Mouse (Mus musculus): ENCODE measurements at regions not wholly inside any gene's neighbourhood (a gene's known extent, or its start where the extent isn't known, plus 50 kb on each side); places are given as distances from the start of the nearest gene placed in this dataset.
A peak's percentile ranks its signal among the peaks of the same experiment; 100 is the strongest.

- Histone ChIP-seq H3K9ac (no peak overlapping the region), H3K4me2 (no peak overlapping the region), H3K27me3 (no peaks in the 10 kb centered on the region), H3K9me3 (no peaks in the 10 kb centered on the region), H3K27ac (no peak overlapping the region), H3K4me3 (no peak overlapping the region), H3K36me3 (no peaks in the 10 kb centered on the region), H3K4me1 (peaks cover 3% of the 10 kb centered on the region; the same call in 1 of the 2 replicates)
- no peak for ATAC-seq (ENCODE audit: insufficient number of reproducible peaks, low FRiP score, low TSS enrichment, low read depth)
- WGBS, result 12% methylated on average over 6 of the region's 6 CpGs
These were observed 569.9 kb upstream of the Nox3 start for GRCm38 (mm10) chr17:4265946-4266345.

- Histone ChIP-seq H3K9ac (no peak overlapping the region), H3K4me3 (no peak overlapping the region), H3K36me3 (no peaks in the 10 kb centered on the region), H3K27ac (no peak overlapping the region), H3K9me3 (no peaks in the 10 kb centered on the region), H3K27me3 (no peaks in the 10 kb centered on the region), H3K4me2 (no peak overlapping the region), H3K4me1 (peaks cover 3% of the 10 kb centered on the region; the same call in 1 of the 2 replicates)
- WGBS, result 12% methylated on average over 5 of the region's 5 CpGs
- no peak for ATAC-seq (ENCODE audit: insufficient number of reproducible peaks, low FRiP score, low TSS enrichment, low read depth)
These were observed 570.4 kb upstream of the Nox3 start for GRCm38 (mm10) chr17:4266487-4266886.

GRCm38 (mm10) chr17:4268380-4268779 is 572.3 kb upstream of the Nox3 start:
- Histone ChIP-seq H3K9ac (no peak overlapping the region), H3K4me2 (no peak overlapping the region), H3K9me3 (no peaks in the 10 kb centered on the region), H3K4me3 (no peak overlapping the region), H3K4me1 (peaks cover 3% of the 10 kb centered on the region; the same call in 1 of the 2 replicates), H3K27me3 (no peaks in the 10 kb centered on the region), H3K27ac (no peak overlapping the region), H3K36me3 (no peaks in the 10 kb centered on the region)
- WGBS, result 79% methylated on average over 5 of the region's 5 CpGs
- no peak for ATAC-seq (ENCODE audit: insufficient number of reproducible peaks, low FRiP score, low TSS enrichment, low read depth)

GRCm38 (mm10) chr17:4272456-4272855 is 576.4 kb upstream of the Nox3 start:
- Histone ChIP-seq H3K27ac (no peak overlapping the region), H3K27me3 (no peaks in the 10 kb centered on the region), H3K9me3 (no peaks in the 10 kb centered on the region), H3K4me3 (no peak overlapping the region), H3K9ac (no peak overlapping the region), H3K4me1 (no peaks in the 10 kb centered on the region), H3K36me3 (no peaks in the 10 kb centered on the region), H3K4me2 (no peak overlapping the region)
- ATAC-seq (ENCODE audit: insufficient number of reproducible peaks, low FRiP score, low TSS enrichment, low read depth), result no peak
- WGBS, result 58% methylated on average over 5 of the region's 5 CpGs

GRCm38 (mm10) chr17:4276722-4277121 is 580.7 kb upstream of the Nox3 start:
- no peaks in the 10 kb centered on the region for H3K27me3 ChIP-seq
- no peak for ATAC-seq (ENCODE audit: insufficient number of reproducible peaks, low FRiP score, low TSS enrichment, low read depth)
- H3K9me3 ChIP-seq, result no peaks in the 10 kb centered on the region
- H3K27ac ChIP-seq, result no peak overlapping the region
- H3K9ac ChIP-seq, result no peak overlapping the region
- no peak overlapping the region for H3K4me3 ChIP-seq
- 66% methylated on average over 4 of the region's 4 CpGs for WGBS
- H3K4me2 ChIP-seq, result no peak overlapping the region
- H3K4me1 ChIP-seq, result 0 out of 2 replicates have a peak, but pooled peaks cover 3% of the 10 kb centered on the region
- H3K36me3 ChIP-seq, result no peaks in the 10 kb centered on the region

- Histone ChIP-seq H3K9me3 (no peaks in the 10 kb centered on the region), H3K27me3 (no peaks in the 10 kb centered on the region), H3K4me1 (0 out of 2 replicates have a peak, but pooled peaks cover 3% of the 10 kb centered on the region), H3K9ac (no peak overlapping the region), H3K36me3 (no peaks in the 10 kb centered on the region), H3K27ac (no peak overlapping the region), H3K4me2 (no peak overlapping the region), H3K4me3 (no peak overlapping the region)
- no peak for ATAC-seq (ENCODE audit: insufficient number of reproducible peaks, low FRiP score, low TSS enrichment, low read depth)
- WGBS, result 55% methylated on average over 4 of the region's 4 CpGs
These were observed 582.3 kb upstream of the Nox3 start for GRCm38 (mm10) chr17:4278239-4278827.

GRCm38 (mm10) chr17:4281451-4281850 is 585.4 kb upstream of the Nox3 start:
- WGBS, result 89% methylated on average over 5 of the region's 5 CpGs
- Histone ChIP-seq H3K4me2 (no peak overlapping the region), H3K4me3 (no peak overlapping the region), H3K36me3 (no peaks in the 10 kb centered on the region), H3K27ac (no peak overlapping the region), H3K9me3 (no peaks in the 10 kb centered on the region), H3K27me3 (no peaks in the 10 kb centered on the region), H3K4me1 (peaks cover 5% of the 10 kb centered on the region; the same call in 1 of the 2 replicates), H3K9ac (no peak overlapping the region)
- no peak for ATAC-seq (ENCODE audit: insufficient number of reproducible peaks, low FRiP score, low TSS enrichment, low read depth)

GRCm38 (mm10) chr17:4291418-4291817 is 595.4 kb upstream of the Nox3 start:
- H3K36me3 ChIP-seq, result no peaks in the 10 kb centered on the region
- no peak overlapping the region for H3K9ac ChIP-seq
- H3K4me3 ChIP-seq, result no peak overlapping the region
- no peak overlapping the region for H3K4me2 ChIP-seq
- no peak for ATAC-seq (ENCODE audit: insufficient number of reproducible peaks, low FRiP score, low TSS enrichment, low read depth)
- 71% methylated on average over 2 of the region's 2 CpGs for WGBS
- no peak overlapping the region for H3K27ac ChIP-seq
- no peaks in the 10 kb centered on the region for H3K4me1 ChIP-seq
- H3K27me3 ChIP-seq, result no peaks in the 10 kb centered on the region
- no peaks in the 10 kb centered on the region for H3K9me3 ChIP-seq

- Histone ChIP-seq H3K4me3 (no peak overlapping the region), H3K27me3 (no peaks in the 10 kb centered on the region), H3K36me3 (no peaks in the 10 kb centered on the region), H3K9me3 (no peaks in the 10 kb centered on the region), H3K4me1 (peaks cover 9% of the 10 kb centered on the region; the same call in 1 of the 2 replicates), H3K27ac (no peak overlapping the region; the same call in 1 of the 2 replicates), H3K9ac (no peak overlapping the region), H3K4me2 (no peak overlapping the region)
- WGBS, result 53% methylated on average over 6 of the region's 6 CpGs
- no peak for ATAC-seq (ENCODE audit: insufficient number of reproducible peaks, low FRiP score, low TSS enrichment, low read depth)
These were observed 600.6 kb upstream of the Nox3 start for GRCm38 (mm10) chr17:4296521-4297155.

- H3K4me3 ChIP-seq, result no peak overlapping the region
- peaks cover 9% of the 10 kb centered on the region; the same call in 1 of the 2 replicates for H3K4me1 ChIP-seq
- no peak for ATAC-seq (ENCODE audit: insufficient number of reproducible peaks, low FRiP score, low TSS enrichment, low read depth)
- 0 out of 2 replicates have a peak overlapping the region, but pooled peaks have one; percentile 24 for H3K27ac ChIP-seq
- WGBS, result 51% methylated on average over 1 of the region's 1 CpGs
- H3K9me3 ChIP-seq, result no peaks in the 10 kb centered on the region
- no peak overlapping the region for H3K9ac ChIP-seq
- H3K27me3 ChIP-seq, result no peaks in the 10 kb centered on the region
- no peak overlapping the region for H3K4me2 ChIP-seq
- no peaks in the 10 kb centered on the region for H3K36me3 ChIP-seq
These were observed 601.1 kb upstream of the Nox3 start for GRCm38 (mm10) chr17:4297156-4297535.

GRCm38 (mm10) chr17:4301142-4301853 is 605.2 kb upstream of the Nox3 start:
- H3K4me2 ChIP-seq, result no peak overlapping the region
- no peaks in the 10 kb centered on the region for H3K27me3 ChIP-seq
- 73% methylated on average over 12 of the region's 12 CpGs for WGBS
- ATAC-seq (ENCODE audit: insufficient number of reproducible peaks, low FRiP score, low TSS enrichment, low read depth), result no peak
- H3K4me1 ChIP-seq, result peaks cover 9% of the 10 kb centered on the region; the same call in 1 of the 2 replicates
- H3K27ac ChIP-seq, result no peak overlapping the region
- no peaks in the 10 kb centered on the region for H3K9me3 ChIP-seq
- no peaks in the 10 kb centered on the region for H3K36me3 ChIP-seq
- no peak overlapping the region for H3K4me3 ChIP-seq
- H3K9ac ChIP-seq, result no peak overlapping the region

GRCm38 (mm10) chr17:4311785-4312379 is 615.8 kb upstream of the Nox3 start:
- WGBS, result 49% methylated on average over 4 of the region's 4 CpGs
- H3K36me3 ChIP-seq, result no peaks in the 10 kb centered on the region
- H3K9me3 ChIP-seq, result no peaks in the 10 kb centered on the region

More at GRCm38 (mm10) chr17:4311785-4312379, 615.8 kb upstream of the Nox3 start:
- no peak overlapping the region for H3K4me2 ChIP-seq
- no peak overlapping the region for H3K27ac ChIP-seq
- ATAC-seq (ENCODE audit: insufficient number of reproducible peaks, low FRiP score, low TSS enrichment, low read depth), result no peak
- H3K27me3 ChIP-seq, result no peaks in the 10 kb centered on the region
- no peaks in the 10 kb centered on the region for H3K4me1 ChIP-seq
- H3K4me3 ChIP-seq, result no peak overlapping the region
- no peak overlapping the region for H3K9ac ChIP-seq
